Mouse (Mus musculus) CH12.LX (cell line): ENCODE measurements around the gene Prune2. TPM values are rescaled to one million over a fixed set of nuclear protein-coding genes. Genes with fewer than 3 reads are reported as not detected.

ENCODE experiments used
- DNase-seq: peaks from one replicate; pipeline ENCODE4 v3.0.0-alpha.2; 2013; ENCODE audit errors: extremely low read depth
- H3K27ac ChIP-seq: 2 replicates; pipeline ENCODE4 v1.5.1; 2012; ENCODE audit warnings: low read depth, mild to moderate bottlenecking, control low read depth, moderate library complexity; ENCODE audit not compliant: insufficient read depth
- H3K27me3 ChIP-seq: replicated peaks from 2 replicates; pipeline ENCODE3; 2012; ENCODE audit warnings: inconsistent platforms
- H3K36me3 ChIP-seq, 2 experiments: replicated peaks in 1 of 2; 2 replicates each; pipeline versions ENCODE3 to v1.6.1; 2012; ENCODE audit warnings: inconsistent platforms in 1 of 2, low read length in 1 of 2, mild to moderate bottlenecking in 1 of 2, mixed read lengths in 1 of 2, moderate library complexity in 1 of 2; ENCODE audit not compliant: control insufficient read depth in 1 of 2, insufficient read depth in 1 of 2
- H3K4me1 ChIP-seq, 2 experiments: 2 replicates each; pipeline ENCODE4 v1.6.1; 2012; ENCODE audit warnings: inconsistent platforms in 1 of 2, moderate library complexity in 1 of 2; ENCODE audit not compliant: insufficient read depth in 2 of 2, control insufficient read depth in 1 of 2
- H3K4me2 ChIP-seq: 2 replicates; pipeline ENCODE4 v1.6.1; 2012; ENCODE audit warnings: low read depth, mild to moderate bottlenecking, control low read depth; ENCODE audit not compliant: poor library complexity, insufficient read depth, severe bottlenecking
- H3K4me3 ChIP-seq, 3 experiments: fragments of 150-350 bp in 1 of 3; sonication (generic) in 1 of 3; replicated peaks in 1 of 3; 2 replicates each; pipeline versions ENCODE3 to v1.5.1; 2011 to 2012; ENCODE audit warnings: low read depth in 2 of 3, low read length in 2 of 3, mild to moderate bottlenecking in 2 of 3, moderate library complexity in 2 of 3, control low read depth in 1 of 3, improper control_type of control experiment in 1 of 3, inconsistent platforms in 1 of 3, mixed read lengths in 1 of 3; ENCODE audit not compliant: poor library complexity in 1 of 3
- H3K79me2 ChIP-seq: replicated peaks from 2 replicates; pipeline ENCODE4 v1.6.1; 2012; ENCODE audit warnings: mild to moderate bottlenecking, moderate library complexity; ENCODE audit not compliant: control insufficient read depth, poor library complexity, insufficient read depth, severe bottlenecking; ENCODE audit errors: extremely low read depth
- H3K9ac ChIP-seq: 2 replicates; pipeline ENCODE4 v1.6.1; 2012; ENCODE audit warnings: low read depth, mild to moderate bottlenecking, control low read depth, moderate library complexity; ENCODE audit not compliant: insufficient read depth
- H3K9me3 ChIP-seq: replicated peaks from 2 replicates; pipeline ENCODE3; 2012; ENCODE audit warnings: low read length, inconsistent platforms, mixed read lengths
- BHLHE40 ChIP-seq: IDR thresholded peaks from 2 replicates; pipeline ENCODE4 v1.6.1; 2011; ENCODE audit warnings: mild to moderate bottlenecking, low read depth, low read length, improper control_type of control experiment
- CTCF ChIP-seq, 2 experiments: IDR thresholded peaks in 1 of 2; conservative IDR thresholded peaks in 1 of 2; 2 replicates each; pipeline ENCODE4 v1.5.1; 2011 to 2012; ENCODE audit warnings: low read depth in 2 of 2, low read length in 2 of 2, improper control_type of control experiment in 1 of 2, inconsistent platforms in 1 of 2, mild to moderate bottlenecking in 1 of 2, moderate library complexity in 1 of 2
- E2F4 ChIP-seq: IDR thresholded peaks from 2 replicates; pipeline ENCODE4 v1.6.1; 2011; ENCODE audit warnings: low read depth, low read length, improper control_type of control experiment; ENCODE audit not compliant: insufficient replicate concordance
- ELF1 ChIP-seq: IDR thresholded peaks from 2 replicates; pipeline ENCODE4 v1.6.1; 2014; ENCODE audit warnings: low read depth, mild to moderate bottlenecking, inconsistent platforms, low read length, improper control_type of control experiment
- ETS1 ChIP-seq: conservative IDR thresholded peaks from 2 replicates; pipeline ENCODE4 v1.6.1; 2012; ENCODE audit warnings: low read depth, mild to moderate bottlenecking, inconsistent platforms, low read length, improper control_type of control experiment, moderate library complexity
- JUN ChIP-seq: IDR thresholded peaks from 2 replicates; pipeline ENCODE4 v1.6.1; 2011; ENCODE audit warnings: low read depth, mild to moderate bottlenecking, low read length, improper control_type of control experiment, moderate library complexity; ENCODE audit not compliant: insufficient read depth
- JUND ChIP-seq: conservative IDR thresholded peaks from 2 replicates; pipeline ENCODE4 v1.6.1; 2011; ENCODE audit warnings: low read depth, low read length, improper control_type of control experiment
- KAT2A ChIP-seq: IDR thresholded peaks from 2 replicates; pipeline ENCODE4 v1.6.1; 2012; ENCODE audit warnings: low read length, improper control_type of control experiment, inconsistent platforms; ENCODE audit not compliant: insufficient replicate concordance
- MAFK ChIP-seq: IDR thresholded peaks from 2 replicates; pipeline ENCODE4 v1.6.1; 2011; ENCODE audit warnings: low read length, improper control_type of control experiment; ENCODE audit not compliant: insufficient replicate concordance
- MEF2A ChIP-seq: IDR thresholded peaks from 2 replicates; pipeline ENCODE4 v1.6.1; 2014; ENCODE audit warnings: low read depth, mild to moderate bottlenecking, inconsistent platforms, low read length, improper control_type of control experiment, borderline replicate concordance
- MXI1 ChIP-seq: IDR thresholded peaks from 2 replicates; pipeline ENCODE4 v1.6.1; 2011; ENCODE audit warnings: mild to moderate bottlenecking, low read depth, low read length, improper control_type of control experiment
- MYC ChIP-seq: IDR thresholded peaks from 2 replicates; pipeline ENCODE4 v1.6.1; 2011; ENCODE audit warnings: low read depth, mild to moderate bottlenecking, improper control_type of control experiment, low read length
- NRF1 ChIP-seq: IDR thresholded peaks from 2 replicates; pipeline ENCODE4 v1.6.1; 2014; ENCODE audit warnings: low read depth, mild to moderate bottlenecking, inconsistent platforms, low read length, improper control_type of control experiment, moderate library complexity
- PAX5 ChIP-seq: IDR thresholded peaks from 2 replicates; pipeline ENCODE4 v1.6.1; 2012; ENCODE audit warnings: low read length, inconsistent platforms, mixed read lengths
- POLR2A ChIP-seq: IDR thresholded peaks from 2 replicates; pipeline ENCODE4 v1.6.1; 2011; ENCODE audit warnings: low read depth, mild to moderate bottlenecking, improper control_type of control experiment, low read length
- RCOR1 ChIP-seq: conservative IDR thresholded peaks from 2 replicates; pipeline ENCODE4 v1.6.1; 2012; ENCODE audit warnings: low read depth, mild to moderate bottlenecking, inconsistent platforms, low read length, improper control_type of control experiment
- SIN3A ChIP-seq: IDR thresholded peaks from 2 replicates; pipeline ENCODE4 v1.6.1; 2012; ENCODE audit warnings: low read length, improper control_type of control experiment, inconsistent platforms
- SMC3 ChIP-seq: IDR thresholded peaks from 2 replicates; pipeline ENCODE4 v1.6.1; 2011; ENCODE audit warnings: low read depth, low read length, improper control_type of control experiment
- UBTF ChIP-seq: IDR thresholded peaks from 2 replicates; pipeline ENCODE4 v1.6.1; 2012; ENCODE audit warnings: low read depth, mild to moderate bottlenecking, inconsistent platforms, low read length, improper control_type of control experiment, moderate library complexity
- USF1 ChIP-seq: IDR thresholded peaks from 2 replicates; pipeline ENCODE4 v1.6.1; 2014; ENCODE audit warnings: low read depth, mild to moderate bottlenecking, inconsistent platforms, low read length, improper control_type of control experiment
- USF2 ChIP-seq: conservative IDR thresholded peaks from 2 replicates; pipeline ENCODE4 v1.6.1; 2011; ENCODE audit warnings: low read depth, low read length, improper control_type of control experiment
- ZKSCAN1 ChIP-seq: IDR thresholded peaks from 2 replicates; pipeline ENCODE4 v1.6.1; 2012; ENCODE audit warnings: low read depth, inconsistent platforms, low read length, improper control_type of control experiment, borderline replicate concordance
- dilution Hi-C: fragments of 300-500 bp; cut with MboI; formaldehyde crosslinking; loops from 2 replicates; pipeline ENCODE4 v1.14.3; 2020; ENCODE audit warnings: low sequenced_read_pairs; ENCODE audit not compliant: extremely low pct_unique_long_range_greater_than_20kb, extremely low pct_ligation_motif_present
- in situ Hi-C: fragments of 300-500 bp; cut with MboI; formaldehyde crosslinking; loops from 3 replicates; pipeline ENCODE4 v1.14.3; 2019; ENCODE audit warnings: low sequenced_read_pairs, low pct_ligation_motif_present, low pct_unique_long_range_greater_than_20kb, mixed read lengths
- polyA plus RNA-seq: library from polyadenylated mRNA; unstranded; fragments of >175 nt; gene quantifications from 2 replicates; pipeline ENCODE4 v1.2.1, GENCODE M21; 2012; ENCODE audit warnings: low read depth; ENCODE audit not compliant: insufficient read length
- total RNA-seq, 2 experiments: library from RNA; depleted of rRNA; stranded (reverse); fragments of 300-350 nt in 1 of 2; fragments of >200 nt in 1 of 2; gene quantifications; 2 replicates each; pipeline ENCODE4 v1.2.3; 2012 to 2014

Gene Prune2
- total and polyA plus RNA-seq, 3 experiments: 0.04 to 1.7 (median 0.21) TPM

GRCm38 (mm10) chr19:17150064-17150463 is 194.1 kb downstream of the Prune2 start:
- Histone ChIP-seq H3K9me3 (no peaks in the 10 kb centered on the region), H3K27ac (no peak overlapping the region), H3K79me2 (no peaks in the 10 kb centered on the region), H3K9ac (no peak overlapping the region), H3K4me1 (peaks cover 0 to 4% of the 10 kb centered on the region in 2 experiments; a peak in 1 of 4 replicates), H3K27me3 (no peaks in the 10 kb centered on the region), H3K36me3 (no peaks in the 10 kb centered on the region), H3K4me2 (no peak overlapping the region), H3K4me3 (no peak overlapping the region)
- no peak for DNase-seq
- dilution Hi-C loops (no loop called here), in situ Hi-C loops (no loop called here)
- TF ChIP-seq BHLHE40: no peak
- no peak for TF ChIP-seq MAFK
- TF ChIP-seq JUND: no peak
- TF ChIP-seq USF2: no peak
- TF ChIP-seq RCOR1: no peak
- no peak for TF ChIP-seq CTCF (conservative IDR thresholded peaks at IDR 0.05 in 1 of 2, IDR thresholded peaks at IDR 0.05 in 1 of 2; ENCODE audit: low read depth in 2 of 2, low read length in 2 of 2)
- TF ChIP-seq SIN3A: no peak
- no peak for TF ChIP-seq ZKSCAN1
- TF ChIP-seq JUN: no peak
- no peak for TF ChIP-seq MXI1
- TF ChIP-seq E2F4: no peak

- Histone ChIP-seq H3K4me3 (no peak overlapping the region), H3K27me3 (no peaks in the 10 kb centered on the region), H3K9me3 (no peaks in the 10 kb centered on the region), H3K27ac (no peak overlapping the region), H3K79me2 (no peaks in the 10 kb centered on the region), H3K4me1 (peaks cover 0 to 4% of the 10 kb centered on the region in 2 experiments; a peak in 1 of 4 replicates), H3K36me3 (no peaks in the 10 kb centered on the region), H3K9ac (no peak overlapping the region), H3K4me2 (no peak overlapping the region)
- in situ Hi-C loops: no loop called here
- DNase-seq: no peak
- TF ChIP-seq ZKSCAN1 (no peak), KAT2A (no peak), JUN (no peak), POLR2A (no peak), NRF1 (no peak), MAFK (no peak), MYC (no peak)
- dilution Hi-C loops: no loop called here
These were observed 195.9 kb downstream of the Prune2 start for GRCm38 (mm10) chr19:17151781-17152180.

GRCm38 (mm10) chr19:17152461-17152860 is 196.5 kb downstream of the Prune2 start:
- Histone ChIP-seq H3K79me2 (no peaks in the 10 kb centered on the region), H3K36me3 (no peaks in the 10 kb centered on the region), H3K9me3 (no peaks in the 10 kb centered on the region), H3K4me2 (no peak overlapping the region), H3K27ac (no peak overlapping the region), H3K4me3 (no peak overlapping the region), H3K9ac (no peak overlapping the region), H3K27me3 (no peaks in the 10 kb centered on the region), H3K4me1 (peaks cover 0 to 4% of the 10 kb centered on the region in 2 experiments; a peak in 1 of 4 replicates)
- TF ChIP-seq JUN: no peak
- TF ChIP-seq PAX5: no peak
- TF ChIP-seq ELF1: no peak
- TF ChIP-seq POLR2A: no peak
- no peak for TF ChIP-seq CTCF (conservative IDR thresholded peaks at IDR 0.05 in 1 of 2, IDR thresholded peaks at IDR 0.05 in 1 of 2; ENCODE audit: low read depth in 2 of 2, low read length in 2 of 2)
- no peak for TF ChIP-seq ETS1
- no peak for TF ChIP-seq MEF2A
- TF ChIP-seq SMC3: no peak
- no peak for TF ChIP-seq USF1
- no peak for TF ChIP-seq UBTF
- in situ Hi-C loops: no loop called here
- dilution Hi-C loops: no loop called here
- no peak for DNase-seq
